Mouse (Mus musculus): ENCODE data around the gene Pigg.
"Not testable (repeated sequence)": the region's sequence is repeated elsewhere in the genome, so short reads cannot be mapped to it uniquely, and the experiment has no call there.

Pigg gene

GRCm38 (mm10) chr5:108312224-108313064 lies at the start of gene Pigg:
Gene Pigg (plus strand): TSS chr5:108312609.
- DNase-seq (ENCODE audit: low spot score in 2 of 2): peak; percentile 85 to 92

- DNase-seq (ENCODE audit: low spot score in 2 of 2): peak; percentile 15 to 39
These were observed 49.7 kb upstream of the Pigg start for GRCm38 (mm10) chr5:108262722-108263121.

- not testable (repeated sequence) for DNase-seq (ENCODE audit: low spot score in 2 of 2)
These were observed 48.6 kb upstream of the Pigg start for GRCm38 (mm10) chr5:108263785-108264184.

- DNase-seq (ENCODE audit: low spot score in 2 of 2): no peak
These were observed 45.4 kb upstream of the Pigg start for GRCm38 (mm10) chr5:108266990-108267389.

GRCm38 (mm10) chr5:108268127-108269062 lies 44.0 kb upstream of the Pigg start, which contains the start of gene Dr1:
Gene Dr1 (plus strand): TSS chr5:108268897.
- DNase-seq (ENCODE audit: low spot score in 2 of 2): peak; percentile 69 to 85

GRCm38 (mm10) chr5:108269063-108269810 lies 43.2 kb upstream of the Pigg start:
- peak in 1 of 2 experiments; percentile 8 for DNase-seq (ENCODE audit: low spot score in 2 of 2)

- DNase-seq (ENCODE audit: low spot score in 2 of 2): no peak
These were observed 42.6 kb upstream of the Pigg start for GRCm38 (mm10) chr5:108269811-108270151.

GRCm38 (mm10) chr5:108270415-108270814 lies 42.0 kb upstream of the Pigg start:
- no peak for DNase-seq (ENCODE audit: low spot score in 2 of 2)

GRCm38 (mm10) chr5:108271345-108271744 lies 41.1 kb upstream of the Pigg start:
- DNase-seq (ENCODE audit: low spot score in 2 of 2): not testable (repeated sequence)

- DNase-seq (ENCODE audit: low spot score in 2 of 2): no peak
These were observed 25.5 kb upstream of the Pigg start for GRCm38 (mm10) chr5:108286957-108287356.

- no peak for DNase-seq (ENCODE audit: low spot score in 2 of 2)
These were observed 10.8 kb upstream of the Pigg start for GRCm38 (mm10) chr5:108301567-108301966.

- DNase-seq (ENCODE audit: low spot score in 2 of 2): no peak
These were observed 854 bp downstream of the Pigg start for GRCm38 (mm10) chr5:108313065-108313860.

GRCm38 (mm10) chr5:108331051-108331450 lies 18.6 kb downstream of the Pigg start:
- no peak for DNase-seq (ENCODE audit: low spot score in 2 of 2)

GRCm38 (mm10) chr5:108337385-108337784 lies 25.0 kb downstream of the Pigg start:
- DNase-seq (ENCODE audit: low spot score in 2 of 2): no peak

- no peak for DNase-seq (ENCODE audit: low spot score in 2 of 2)
These were observed 25.6 kb downstream of the Pigg start for GRCm38 (mm10) chr5:108338049-108338448.

- no peak for DNase-seq (ENCODE audit: low spot score in 2 of 2)
These were observed 31.3 kb downstream of the Pigg start for GRCm38 (mm10) chr5:108343680-108344170.

GRCm38 (mm10) chr5:108345313-108346071 lies 33.1 kb downstream of the Pigg start:
- DNase-seq (ENCODE audit: low spot score in 2 of 2): no peak

GRCm38 (mm10) chr5:108347843-108348242 lies 35.4 kb downstream of the Pigg start:
- DNase-seq (ENCODE audit: low spot score in 2 of 2): no peak

- no peak for DNase-seq (ENCODE audit: low spot score in 2 of 2)
These were observed 37.2 kb downstream of the Pigg start for GRCm38 (mm10) chr5:108349511-108350148.

All from frontal cortex, postnatal 10 days (tissue).